Comparison of ENCODE assay signal across 24 mouse cellular contexts in the genomic region with DNA sequence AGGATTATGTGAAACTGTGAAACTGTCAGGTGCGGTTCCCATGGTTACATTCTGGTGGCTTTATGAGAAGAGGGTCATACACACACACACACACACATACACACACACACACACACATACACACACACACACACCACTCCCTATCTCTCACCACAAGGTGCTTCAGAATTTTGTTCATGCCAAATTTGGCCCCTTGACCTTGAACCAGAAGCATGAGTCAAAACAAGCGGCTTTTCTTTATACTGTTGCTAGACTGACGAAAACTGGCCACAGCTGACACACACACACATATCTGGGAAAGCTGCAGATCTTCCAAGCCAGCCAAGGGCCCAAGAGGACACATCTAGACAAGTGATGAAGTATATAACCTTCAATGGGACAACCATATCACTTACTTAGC. TPM values are rescaled to one million over a fixed set of nuclear protein-coding genes. Genes with fewer than 3 reads are reported as not detected.
"Had no signal": no experiment of that assay in that cellular context is flagged by ENCODE, and none has a peak within 500 bp of the region (broad histone marks: within the 10 kb centered on the region; RNA-seq: fewer than 3 reads in every experiment).

No protein-coding gene starts in this region.

- H3K4me1 ChIP-seq: midbrain, embryonic 12.5 days had no signal

- ATAC-seq: midbrain, embryonic 16.5 days had no signal

- DNase-seq: kidney, adult 11 months; kidney, adult 9 months; kidney, postnatal 36 days; layer of hippocampus, adult 9-11 months; layer of hippocampus, postnatal 36 days; lung, embryonic 14.5 days; retina, postnatal 1 day; right cerebral cortex, postnatal 4 days; spleen, adult 18-20 months; thymus, adult 18-20 months; thymus, postnatal 14 days had no signal

- H3K4me3 ChIP-seq: limb, embryonic 15.5 days; midbrain, embryonic 12.5 days; neural tube, embryonic 15.5 days had no signal

RNA-seq across cellular contexts. Expression of a gene that starts 49.4 kb away (rescaled TPM):
- total RNA-seq: layer of hippocampus, adult 18-20 months; layer of hippocampus, postnatal 36 days; left cerebral cortex, adult 8-10 months; left cerebral cortex, postnatal 25 days; megakaryocyte-erythroid progenitor cell, adult 5-6 weeks had no signal
- polyA plus RNA-seq: kidney, postnatal 0 days; limb, embryonic 11.5 days; limb, embryonic 15.5 days; liver, embryonic 14.5 days; lung, embryonic 14.5 days; midbrain, embryonic 12.5 days; midbrain, embryonic 16.5 days; neural tube, embryonic 11.5 days; neural tube, embryonic 15.5 days; stomach, embryonic 14.5 days had no signal

RNA-seq across cellular contexts. Expression of a gene that starts 57.4 kb away (rescaled TPM):
- total RNA-seq: megakaryocyte-erythroid progenitor cell, adult 5-6 weeks had no signal
